Mouse (Mus musculus) embryonic stem cell, embryonic (primary cell): ENCODE results near the gene Epn2.

ENCODE experiments used
- CTCF ChIA-PET, 4 experiments: fragments of 300-600 bp in 2 of 4; fragments of 350-600 bp in 2 of 4; sonication (Branson Sonifier 250); formaldehyde crosslinking; loops; one replicate each; lab custom pipeline; 2022; ENCODE audit warnings: inconsistent platforms in 2 of 4; lab: Charles Lee
- POLR2A ChIA-PET, 4 experiments: fragments of 300-600 bp in 2 of 4; fragments of 350-600 bp in 2 of 4; sonication (Branson Sonifier 250); formaldehyde crosslinking; loops; one replicate each; lab custom pipeline; 2022; ENCODE audit warnings: antibody characterized with exemption in 4 of 4, inconsistent platforms in 1 of 4; lab: Charles Lee

Gene Epn2

DNA sequence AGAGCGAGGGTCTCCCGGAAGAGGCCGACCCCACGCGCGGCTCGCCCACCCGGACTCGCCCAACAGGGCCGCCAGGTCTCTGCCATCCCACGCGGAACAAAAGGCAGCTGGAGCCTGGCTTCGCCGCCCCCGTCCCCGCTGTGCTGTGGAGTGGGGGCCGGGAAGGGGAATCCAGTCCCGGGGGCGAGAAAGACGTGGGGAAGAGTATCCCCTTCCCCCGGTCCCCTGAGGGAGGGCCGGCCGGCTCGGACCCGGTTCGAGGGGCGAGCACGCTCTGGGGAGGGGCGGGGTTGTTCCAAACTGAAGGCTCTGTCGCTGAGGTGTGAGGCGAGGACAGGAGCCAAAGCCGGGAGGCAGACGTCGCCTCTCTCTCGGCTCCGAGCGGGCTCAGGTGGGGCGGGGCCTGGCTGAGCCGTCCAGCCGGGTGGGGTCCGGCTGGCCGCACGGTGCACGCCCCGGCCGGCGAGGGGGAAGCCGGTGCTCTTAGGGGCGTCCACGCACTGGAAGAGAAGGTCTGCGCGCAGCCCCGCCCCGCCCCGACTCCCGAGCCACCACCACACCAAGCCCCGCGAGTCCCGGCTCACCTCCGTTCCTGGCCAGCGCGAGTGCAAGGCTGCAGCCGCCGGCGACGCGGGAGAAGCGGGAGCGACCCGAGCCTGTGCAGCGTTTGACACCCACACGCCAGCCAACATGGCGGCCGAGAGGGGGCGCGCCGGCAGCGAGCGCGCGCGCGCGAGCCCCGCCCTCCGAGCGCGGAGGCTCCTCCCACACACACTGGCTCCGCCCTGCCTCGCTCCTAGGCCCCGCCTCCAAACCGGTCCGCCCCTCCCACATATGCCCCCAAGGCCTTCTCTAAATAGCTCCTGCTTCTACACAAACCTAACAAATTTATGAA, at the start of gene Epn2:
TSS of gene Epn2 (minus strand) at position 705 of the 895 bp plus-strand sequence.
- ChIA-PET CTCF (interaction anchor here in 3 of 4 experiments (0.6 to 2.1 kb wide), 5 partner anchors 10 to 182 kb away, joined by 4 to 8 read pairs (median 4); partner anchors contain the start of gene Prpsap2 (in 1 of the 3)), POLR2A (interaction anchor here in 3 of 4 experiments (0.6 to 3.6 kb wide), 39 partner anchors 8 to 880 kb away, joined by 3 to 28 read pairs (median 3); partner anchors contain the start of genes Usp22 (in 3 of the 3), Mapk7 (in 2 of the 3) and Llgl1 (in 1 of the 3))

DNA sequence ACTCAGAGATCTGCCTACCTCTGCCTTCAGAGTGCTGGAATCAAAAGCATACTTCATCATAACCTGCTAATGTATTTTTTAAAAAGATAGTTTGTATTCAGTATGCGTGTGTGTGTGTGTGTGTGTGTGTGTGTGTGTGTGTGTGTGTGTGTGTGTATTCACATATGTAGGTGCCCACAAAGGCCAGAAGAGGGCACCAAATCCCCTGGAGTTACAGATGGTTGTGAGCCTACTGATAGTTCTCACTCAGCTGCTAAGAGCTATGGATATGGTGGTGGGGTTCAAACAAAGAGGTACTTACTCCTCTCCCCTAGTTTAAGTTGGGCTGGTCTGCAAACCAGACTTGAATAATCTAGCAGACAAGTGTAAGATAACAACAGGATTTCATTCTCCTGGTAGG, 47.0 kb upstream of the Epn2 start:
- CTCF ChIA-PET = interaction anchor here (0.5 to 1.8 kb wide), 13 partner anchors 11 to 996 kb away, joined by 3 to 16 read pairs (median 3); no protein-coding TSS in a partner anchor

GRCm38 (mm10) chr11:61625136-61625535, 45.6 kb upstream of the Epn2 start:
- CTCF ChIA-PET = interaction anchor here in 3 of 4 experiments (0.9 to 1.8 kb wide), 3 partner anchors 89 to 90 kb away, joined by 3 to 16 read pairs (median 4); no protein-coding TSS in a partner anchor
- POLR2A ChIA-PET = no interaction called here

More for the DNA sequence above, 47.0 kb upstream of the Epn2 start:
- POLR2A ChIA-PET = no interaction called here

GRCm38 (mm10) chr11:61620762-61621161, 41.3 kb upstream of the Epn2 start:
- CTCF ChIA-PET = interaction anchor here in 2 of 4 experiments (0.6 to 2.1 kb wide), 9 partner anchors 9 to 210 kb away, joined by 3 to 12 read pairs (median 5); partner anchors contain the start of gene Epn2 (in 1 of the 2)
- POLR2A ChIA-PET = interaction anchor here in 3 of 4 experiments (0.6 to 2.1 kb wide), 11 partner anchors 21 to 445 kb away, joined by 3 to 16 read pairs (median 4); partner anchors contain the start of genes B9d1 (in 1 of the 3) and Usp22 (in 1 of the 3)

GRCm38 (mm10) chr11:61620254-61620670, 40.8 kb upstream of the Epn2 start:
- POLR2A ChIA-PET = interaction anchor here (0.5 to 2.1 kb wide), 30 partner anchors 11 to 778 kb away, joined by 3 to 16 read pairs (median 3); partner anchors contain the start of genes Usp22 (in 2 of the 4), B9d1 (in 1 of the 4), Grap (in 1 of the 4) and Mapk7 (in 1 of the 4)
- CTCF ChIA-PET = interaction anchor here (0.6 to 2.1 kb wide), 42 partner anchors 8 to 497 kb away, joined by 3 to 22 read pairs (median 3); partner anchors contain the start of genes Epn2 (in 1 of the 4) and Rnf112 (in 1 of the 4)

DNA sequence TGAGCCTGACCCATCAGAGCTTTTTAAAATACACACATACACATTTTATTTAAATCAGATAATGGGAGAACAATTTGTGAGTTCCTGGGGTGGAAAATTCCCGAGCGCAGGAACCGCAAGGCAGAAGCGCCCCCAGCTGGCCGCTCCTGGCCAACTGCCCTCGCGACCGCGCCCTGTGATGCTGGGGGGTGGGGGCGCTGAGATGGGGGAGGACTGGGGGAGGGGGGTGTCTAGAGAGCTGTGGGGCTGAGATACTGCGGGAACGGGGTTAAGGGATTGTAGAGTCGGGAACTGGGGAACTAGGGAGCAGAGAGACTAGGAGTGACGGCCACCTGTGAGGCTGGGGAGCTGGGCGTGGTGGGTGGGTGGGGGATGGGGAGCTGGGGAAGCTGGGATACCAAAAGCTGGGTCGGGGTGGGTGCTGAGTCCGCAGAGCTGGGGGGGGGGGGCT, 40.3 kb upstream of the Epn2 start:
- POLR2A ChIA-PET = interaction anchor here (0.5 to 3.8 kb wide), 32 partner anchors 11 to 779 kb away, joined by 3 to 16 read pairs (median 3); partner anchors contain the start of genes Usp22 (in 2 of the 4), B9d1 (in 1 of the 4), Epn2 (in 1 of the 4) and Grap (in 1 of the 4)
- CTCF ChIA-PET = interaction anchor here (0.5 to 2.1 kb wide), 51 partner anchors 9 to 497 kb away, joined by 3 to 22 read pairs (median 3); partner anchors contain the start of genes Epn2 (in 1 of the 4) and Rnf112 (in 1 of the 4)

DNA sequence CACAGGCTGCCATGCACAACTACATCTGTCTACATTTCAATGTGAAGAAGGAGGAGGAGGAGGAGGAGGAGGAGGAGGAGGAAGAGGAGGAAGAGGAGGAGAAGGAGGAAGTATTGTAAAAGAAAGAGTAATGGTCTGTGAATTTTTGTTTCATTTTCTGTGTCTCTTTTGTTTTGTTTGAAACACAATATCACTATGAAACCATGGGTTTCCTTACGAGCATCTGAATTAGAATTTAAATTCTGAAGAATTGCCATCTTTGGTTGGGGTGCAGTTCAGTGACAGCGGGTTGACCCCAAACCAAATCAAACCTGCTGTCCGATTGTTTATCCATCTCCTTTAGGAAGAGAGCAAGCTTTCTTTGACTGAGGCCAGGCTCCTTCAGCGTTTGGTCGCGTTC, 39.9 kb upstream of the Epn2 start:
- CTCF ChIA-PET = interaction anchor here (0.5 to 2.1 kb wide), 39 partner anchors 9 to 496 kb away, joined by 3 to 22 read pairs (median 3); partner anchors contain the start of gene Epn2 (in 1 of the 4)
- POLR2A ChIA-PET = interaction anchor here (0.5 to 3.8 kb wide), 29 partner anchors 12 to 986 kb away, joined by 3 to 16 read pairs (median 3); partner anchors contain the start of genes B9d1 (in 1 of the 4), Epn2 (in 1 of the 4), Grap (in 1 of the 4) and Mapk7 (in 1 of the 4)

DNA sequence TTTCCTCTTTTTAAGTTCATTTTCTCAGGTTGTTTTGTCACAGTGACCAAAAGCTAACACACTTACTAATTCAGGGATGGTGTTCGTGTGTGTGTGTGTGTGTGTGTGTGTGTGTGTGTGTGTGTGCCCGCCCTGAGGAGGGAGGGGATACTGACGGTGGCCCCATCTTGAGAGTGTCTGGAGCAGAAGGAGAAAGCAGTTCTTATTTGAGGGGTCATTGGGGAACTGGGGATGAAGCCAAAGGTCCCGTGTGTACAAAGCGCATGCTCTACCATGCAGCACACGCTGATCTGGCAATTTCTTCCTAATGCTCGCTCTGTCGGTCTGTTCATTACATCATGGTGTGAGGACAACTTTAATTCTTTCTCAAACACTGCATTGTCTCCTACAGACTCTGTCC, 39.1 kb upstream of the Epn2 start:
- ChIA-PET CTCF (interaction anchor here in 3 of 4 experiments (0.7 to 2.1 kb wide), 4 partner anchors 33 to 230 kb away, joined by 3 to 12 read pairs (median 4); no protein-coding TSS in a partner anchor), POLR2A (interaction anchor here in 2 of 4 experiments (0.7 to 3.8 kb wide), 7 partner anchors 12 to 211 kb away, joined by 3 to 14 read pairs (median 6); partner anchors contain the start of gene Epn2 (in 1 of the 2))

DNA sequence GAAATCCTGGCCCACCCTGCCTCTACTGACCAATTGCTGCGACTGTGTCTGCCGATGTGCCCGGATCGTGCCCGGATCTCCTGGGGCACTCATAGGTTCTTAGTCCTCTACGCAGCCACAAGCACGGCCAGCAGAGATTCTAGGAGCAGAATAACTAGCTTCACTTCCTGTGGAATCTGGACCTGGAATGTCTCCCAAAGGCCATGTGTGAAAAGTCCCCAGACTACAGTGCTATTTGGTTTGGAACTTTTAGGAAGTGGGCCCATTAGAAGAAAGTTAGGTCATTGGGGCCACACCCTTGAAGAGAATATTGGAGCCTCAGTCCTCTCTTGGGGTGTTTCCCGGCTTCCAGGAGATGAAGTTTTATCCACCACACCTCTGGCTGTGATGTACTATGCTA, 38.6 kb upstream of the Epn2 start:
- POLR2A ChIA-PET = interaction anchor here in 3 of 4 experiments (0.5 to 3.8 kb wide), 8 partner anchors 14 to 316 kb away, joined by 3 to 14 read pairs (median 4); partner anchors contain the start of gene Epn2 (in 1 of the 3)
- CTCF ChIA-PET = interaction anchor here in 1 of 4 experiments (0.8 kb wide), 1 partner anchor 33 kb away, joined by 3 read pairs; no protein-coding TSS in a partner anchor

- CTCF ChIA-PET = interaction anchor here in 1 of 4 experiments (0.8 to 1.1 kb wide), 2 partner anchors 32 to 200 kb away, joined by 3 read pairs; no protein-coding TSS in a partner anchor
- POLR2A ChIA-PET = interaction anchor here in 3 of 4 experiments (0.5 to 3.8 kb wide), 8 partner anchors 13 to 316 kb away, joined by 3 to 14 read pairs (median 4); partner anchors contain the start of gene Epn2 (in 1 of the 3)
Measured at GRCm38 (mm10) chr11:61617293-61617975, 37.9 kb upstream of the Epn2 start.

- CTCF ChIA-PET = interaction anchor here (0.6 to 1.5 kb wide), 4 partner anchors 12 to 231 kb away, joined by 3 to 6 read pairs (median 4); no protein-coding TSS in a partner anchor
- POLR2A ChIA-PET = interaction anchor here in 2 of 4 experiments (0.7 to 3.8 kb wide), 6 partner anchors 29 to 116 kb away, joined by 3 to 14 read pairs (median 3); partner anchors contain the start of gene Epn2 (in 1 of the 2)
Measured at GRCm38 (mm10) chr11:61616523-61617292, 37.2 kb upstream of the Epn2 start.

GRCm38 (mm10) chr11:61615686-61616522, 36.4 kb upstream of the Epn2 start:
- POLR2A ChIA-PET = interaction anchor here in 3 of 4 experiments (0.6 to 3.8 kb wide), 7 partner anchors 11 to 37 kb away, joined by 3 to 14 read pairs (median 5); partner anchors contain the start of gene Epn2 (in 2 of the 3)
- CTCF ChIA-PET = interaction anchor here (0.5 to 1.5 kb wide), 6 partner anchors 11 to 230 kb away, joined by 3 to 6 read pairs (median 3); no protein-coding TSS in a partner anchor

DNA sequence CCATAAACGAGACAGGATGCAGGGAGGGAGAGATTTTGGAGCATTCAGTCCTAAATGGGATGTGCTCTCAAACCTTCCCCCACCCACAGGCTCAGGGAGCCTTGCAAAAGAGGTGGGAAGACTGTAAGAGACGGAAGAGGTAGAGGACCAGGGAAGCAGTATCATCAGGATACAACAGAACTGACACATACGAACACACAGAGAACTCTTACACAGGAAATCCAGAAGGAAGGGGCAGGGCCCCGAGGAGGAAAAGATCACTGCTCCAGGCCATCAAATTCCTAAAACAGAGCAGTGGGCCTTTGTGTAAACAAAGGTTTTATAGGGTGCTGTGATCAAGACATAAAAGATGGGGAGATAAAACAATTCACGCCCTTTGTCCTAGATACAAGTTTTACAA, 34.9 kb upstream of the Epn2 start:
- ChIA-PET POLR2A (interaction anchor here in 1 of 4 experiments (0.5 to 0.6 kb wide), 3 partner anchors 34 to 443 kb away, joined by 3 to 4 read pairs (median 3); no protein-coding TSS in a partner anchor), CTCF (no interaction called here)

- CTCF ChIA-PET = interaction anchor here in 1 of 4 experiments (0.5 kb wide), 1 partner anchor 195 kb away, joined by 3 read pairs; no protein-coding TSS in a partner anchor
- POLR2A ChIA-PET = interaction anchor here in 2 of 4 experiments (0.6 to 1.0 kb wide), 2 partner anchors 77 to 1642 kb away, joined by 3 to 11 read pairs; no protein-coding TSS in a partner anchor
Measured at GRCm38 (mm10) chr11:61612116-61612635, 32.7 kb upstream of the Epn2 start.
